Mouse (Mus musculus): ENCODE results near the gene Ppm1l. TPM values are rescaled to one million over a fixed set of nuclear protein-coding genes. Genes with fewer than 3 reads are reported as not detected.

Gene Ppm1l
- 2.2 TPM in 2 replicates for polyA plus RNA-seq (2012; rRNA removed)

GRCm38 (mm10) chr3:69316391-69317195, at the start of gene Ppm1l:
Ppm1l (plus strand) TSS chr3:69316861.

GRCm38 (mm10) chr3:69598261-69599165, 281.9 kb downstream of the Ppm1l start, which contains the start of gene B3galnt1:
B3galnt1 (minus strand) TSS chr3:69598960.

Other genes starting within 250 kb of the Ppm1l start
- gene Kpna4, start 189.7 kb upstream of the Ppm1l start, polyA plus RNA-seq (2012; rRNA removed), result 5.6 and 6.5 TPM in 2 replicates
- gene Arl14, start 94.4 kb upstream of the Ppm1l start, polyA plus RNA-seq (2012; rRNA removed), result 0.83 and 1.3 TPM in 2 replicates

Measured in colon, adult 2 months (tissue).